Mouse (Mus musculus): Measurements from ENCODE around the gene Adamts7.

The Adamts7 gene

DNA sequence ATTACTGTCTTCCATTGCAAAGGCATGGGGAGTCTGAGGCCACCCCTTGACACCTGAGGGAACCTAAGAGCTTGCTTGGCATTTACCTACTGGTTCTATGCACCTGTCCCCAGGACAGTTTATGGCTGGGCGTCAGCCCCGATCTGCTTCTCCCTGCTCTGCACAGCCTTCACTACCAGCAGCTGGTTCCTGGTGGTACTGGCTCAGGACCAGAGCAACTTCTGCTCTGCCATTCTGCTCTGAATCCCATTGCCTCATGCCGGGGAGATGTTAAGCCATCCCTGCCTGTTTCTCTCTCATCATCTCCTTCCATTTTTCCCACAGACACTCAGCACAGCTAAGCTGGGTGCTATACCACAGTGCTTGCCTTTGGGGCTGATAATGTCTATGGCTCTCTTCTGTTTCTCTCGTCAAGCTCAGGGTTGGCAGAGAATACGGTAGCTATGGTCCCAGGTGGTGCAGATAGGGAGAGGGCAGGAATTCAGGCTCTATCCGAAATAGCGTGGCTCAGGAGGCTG lies 35.1 kb downstream of the Adamts7 start:
- DNase-seq (ENCODE audit: low read depth, low spot score) = no peak

DNA sequence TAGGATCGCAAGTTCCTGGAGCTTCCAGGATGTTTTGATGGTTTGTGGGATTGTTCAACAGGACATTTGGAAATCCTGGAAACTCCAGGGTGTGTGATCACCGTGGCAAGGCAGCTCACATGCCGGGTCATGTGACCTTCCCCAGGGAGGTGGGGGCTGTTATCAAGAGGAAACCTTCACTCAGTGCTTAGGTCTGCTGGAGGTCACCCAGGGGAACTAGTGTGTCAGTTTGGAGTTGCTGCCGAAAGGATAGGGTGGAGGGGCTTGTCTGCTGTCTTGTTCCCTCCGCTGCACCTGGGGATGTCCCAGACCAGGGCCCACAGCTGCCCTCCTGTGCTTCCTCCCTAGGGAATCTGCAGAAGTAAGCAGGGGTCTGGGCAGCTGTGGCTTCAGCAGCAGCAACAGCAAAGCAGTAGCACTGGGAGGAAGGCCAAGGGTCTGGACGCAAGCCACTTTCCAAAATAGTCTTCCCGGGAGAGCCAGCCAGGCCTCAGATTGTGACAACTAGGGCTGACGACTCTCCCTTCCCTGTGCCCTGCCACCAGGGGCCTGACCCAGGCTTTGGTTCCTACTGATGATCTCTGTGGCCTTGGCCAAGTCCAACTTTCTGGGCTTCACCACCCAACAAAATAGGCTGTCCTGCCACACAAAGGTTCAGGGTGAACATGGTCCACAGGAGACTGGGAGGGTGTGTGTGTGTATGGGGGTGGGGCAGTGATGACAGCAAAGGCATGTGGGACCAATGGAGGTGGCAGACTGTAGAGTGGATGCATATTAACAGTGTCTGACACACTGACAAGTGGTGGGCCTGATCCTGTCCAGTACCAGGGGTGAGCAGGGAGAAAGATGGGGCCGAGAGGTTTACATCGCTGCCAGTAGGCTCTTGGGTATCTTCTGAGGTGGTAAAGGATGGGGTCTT lies 35.9 kb downstream of the Adamts7 start:
- DNase-seq (ENCODE audit: low read depth, low spot score) = no peak

- DNase-seq (ENCODE audit: low read depth, low spot score) = no peak
Measured at GRCm38 (mm10) chr9:90199611-90200010, 36.7 kb downstream of the Adamts7 start.

- DNase-seq (ENCODE audit: low read depth, low spot score) = no peak
Measured at GRCm38 (mm10) chr9:90200501-90200900, 37.6 kb downstream of the Adamts7 start.

- DNase-seq (ENCODE audit: low read depth, low spot score) = no peak
Measured at GRCm38 (mm10) chr9:90201096-90201495, 38.2 kb downstream of the Adamts7 start.

- no peak for DNase-seq (ENCODE audit: low read depth, low spot score)
Measured at GRCm38 (mm10) chr9:90201541-90201940, 38.7 kb downstream of the Adamts7 start.

- DNase-seq (ENCODE audit: low read depth, low spot score) = no peak
Measured at GRCm38 (mm10) chr9:90203233-90203632, 40.4 kb downstream of the Adamts7 start.

- DNase-seq (ENCODE audit: low read depth, low spot score) = no peak
Measured at GRCm38 (mm10) chr9:90204396-90204915, 41.6 kb downstream of the Adamts7 start.

GRCm38 (mm10) chr9:90206500-90206899 lies 43.6 kb downstream of the Adamts7 start:
- DNase-seq (ENCODE audit: low read depth, low spot score) = peak; percentile 38

DNA sequence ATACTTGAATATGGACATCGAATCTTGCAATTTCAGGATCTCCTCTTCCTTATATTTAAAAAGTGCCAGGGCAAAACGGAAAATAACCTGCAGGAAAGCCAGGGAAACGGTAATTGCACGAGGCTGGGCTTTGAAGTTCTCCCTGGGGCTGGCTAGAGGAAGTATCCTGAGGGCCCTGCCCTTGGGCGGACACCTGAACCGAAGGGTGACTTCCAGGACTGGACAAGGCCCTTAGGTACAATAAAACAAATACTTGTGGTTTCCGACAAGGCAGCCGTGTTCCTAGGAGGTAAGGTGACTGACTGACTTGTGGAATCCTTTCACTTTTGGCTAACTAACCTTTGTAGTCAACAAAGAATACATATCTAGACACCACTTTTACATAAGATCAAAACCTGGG lies 44.9 kb downstream of the Adamts7 start:
- no peak for DNase-seq (ENCODE audit: low read depth, low spot score)

- DNase-seq (ENCODE audit: low read depth, low spot score) = no peak
Measured at GRCm38 (mm10) chr9:90208655-90209054, 45.8 kb downstream of the Adamts7 start.

DNA sequence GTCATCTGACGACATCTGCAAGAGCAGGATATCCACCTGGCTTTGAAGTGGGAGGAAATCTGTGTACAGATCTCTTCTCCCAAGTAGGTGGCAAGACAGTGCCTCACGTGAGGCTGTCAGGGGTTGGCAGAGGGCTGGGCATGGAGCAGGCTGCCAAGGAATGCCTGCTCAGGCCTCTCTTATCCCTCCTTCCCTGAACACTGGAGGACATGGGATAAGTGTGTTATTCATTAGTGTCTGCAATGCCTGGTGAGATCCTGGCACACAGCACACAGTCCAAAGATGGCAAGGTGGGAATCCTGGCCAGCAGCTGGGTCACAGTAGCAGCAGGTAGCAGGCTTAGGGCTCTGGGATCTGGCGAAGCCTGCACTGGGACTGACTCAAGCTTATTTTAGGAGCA lies 50.3 kb downstream of the Adamts7 start:
- DNase-seq (ENCODE audit: low read depth, low spot score) = no peak

GRCm38 (mm10) chr9:90216259-90217001 lies 53.6 kb downstream of the Adamts7 start:
- DNase-seq (ENCODE audit: low read depth, low spot score) = no peak

DNA sequence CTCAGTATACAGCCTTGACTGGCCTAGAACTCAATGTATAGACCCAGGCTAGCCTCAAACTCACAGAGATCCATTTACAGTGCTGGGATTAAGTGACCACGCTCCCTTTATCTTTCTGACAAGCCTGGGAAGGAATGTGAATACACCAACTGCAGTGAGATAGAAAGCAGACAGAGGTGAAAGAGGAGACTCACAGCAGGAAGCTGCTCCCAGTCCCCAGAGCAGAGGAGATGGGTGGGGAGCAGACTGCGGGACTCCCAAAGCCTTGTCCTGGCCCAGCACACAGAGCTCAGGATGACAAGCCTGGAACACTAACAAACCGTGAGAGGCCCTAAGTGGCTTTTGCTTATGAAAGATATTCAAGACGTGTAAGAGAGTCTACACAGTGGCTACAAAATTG lies 54.6 kb downstream of the Adamts7 start:
- DNase-seq (ENCODE audit: low read depth, low spot score) = no peak

DNA sequence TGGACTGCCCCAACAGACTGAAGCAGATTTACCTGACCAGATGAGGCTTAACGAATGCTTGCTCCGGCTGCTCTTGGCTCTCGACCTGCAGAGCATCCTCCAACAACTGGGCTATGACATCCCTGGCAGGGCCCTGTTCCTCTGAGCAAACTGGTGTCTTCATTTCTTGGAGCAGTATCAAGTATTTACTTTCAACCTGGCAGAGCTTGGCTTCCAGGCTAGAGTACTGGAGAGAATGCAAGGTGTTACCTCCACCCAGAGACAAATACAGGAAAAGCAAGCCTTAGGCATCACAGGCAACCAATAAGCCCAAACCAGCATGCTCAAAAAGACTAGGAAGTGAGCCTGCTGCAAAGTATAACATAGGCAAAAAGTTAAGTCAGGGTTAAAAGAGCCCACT lies 59.4 kb downstream of the Adamts7 start:
- no peak for DNase-seq (ENCODE audit: low read depth, low spot score)

- peak; percentile 51 for DNase-seq (ENCODE audit: low read depth, low spot score)
Measured at GRCm38 (mm10) chr9:90226081-90226741, 63.3 kb downstream of the Adamts7 start.

DNA sequence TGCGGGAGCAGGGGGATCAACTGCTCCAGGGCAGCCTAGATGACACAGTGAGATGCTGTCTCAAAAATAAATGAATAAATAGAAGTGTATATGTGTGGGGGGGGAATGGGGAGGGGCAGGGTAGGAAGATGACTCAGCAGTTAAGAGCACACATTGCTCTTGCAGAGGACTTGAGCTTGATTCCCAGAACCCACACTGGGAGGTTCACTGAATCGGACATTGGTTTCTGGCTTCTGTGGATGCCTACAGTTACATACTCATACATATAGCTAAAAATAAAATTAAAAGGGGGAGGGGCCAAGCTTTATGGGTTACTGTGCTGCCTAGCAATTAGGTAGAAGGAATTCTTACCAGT lies 63.9 kb downstream of the Adamts7 start:
- no peak for DNase-seq (ENCODE audit: low read depth, low spot score)

- DNase-seq (ENCODE audit: low read depth, low spot score) = no peak
Measured at GRCm38 (mm10) chr9:90227171-90227570, 64.3 kb downstream of the Adamts7 start.

DNA sequence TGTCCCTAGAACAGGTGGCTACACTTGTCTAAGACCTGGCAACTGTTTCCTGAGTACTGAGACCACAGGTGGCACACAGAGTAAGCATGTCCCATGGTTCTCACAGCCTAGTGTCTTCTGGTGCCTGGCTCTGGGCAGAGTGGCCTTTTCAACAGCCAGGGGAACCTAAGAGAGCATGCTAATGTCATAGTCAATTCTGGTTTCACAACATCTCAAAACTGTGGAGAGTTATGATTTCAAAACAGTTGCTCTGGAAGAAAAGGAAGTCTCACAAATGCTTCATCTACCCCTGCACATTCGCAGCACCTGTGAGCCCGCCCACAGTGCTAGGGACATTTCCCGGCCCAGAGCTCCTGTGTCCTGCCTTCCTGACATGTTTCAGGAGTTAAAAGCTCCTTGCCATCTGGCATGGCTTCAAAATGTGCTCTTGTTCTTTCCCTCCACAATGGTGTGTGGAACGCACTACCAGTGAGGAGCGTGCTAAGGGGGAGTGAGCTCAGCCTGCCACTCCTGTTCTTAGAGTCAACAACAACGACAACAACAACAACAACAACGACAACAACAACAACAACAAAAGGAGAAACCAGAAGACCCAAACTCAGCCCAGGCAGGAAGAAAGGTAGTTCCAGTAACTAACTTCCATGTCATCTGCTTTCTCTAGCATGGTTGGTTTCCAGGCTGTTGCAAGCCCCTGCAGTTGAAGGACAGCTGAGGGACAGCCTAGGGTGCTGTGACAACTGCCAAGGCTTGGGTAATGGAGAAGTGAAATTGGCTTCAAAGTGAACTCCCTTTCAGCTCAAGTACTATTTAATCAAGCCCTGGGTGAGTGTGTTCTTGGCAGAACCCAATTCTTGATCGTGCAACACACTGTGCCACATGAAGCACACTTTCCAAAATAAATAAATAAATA lies 70.2 kb downstream of the Adamts7 start:
- DNase-seq (ENCODE audit: low read depth, low spot score) = no peak

GRCm38 (mm10) chr9:90233906-90234419 lies 71.1 kb downstream of the Adamts7 start:
- DNase-seq (ENCODE audit: low read depth, low spot score) = no peak

GRCm38 (mm10) chr9:90234786-90235185 lies 71.9 kb downstream of the Adamts7 start:
- no peak for DNase-seq (ENCODE audit: low read depth, low spot score)

All from telencephalon, adult 2 months (tissue).